Mouse (Mus musculus) hindbrain, postnatal 0 days (tissue): ENCODE results near the gene Smg6. TPM values are rescaled to one million over a fixed set of nuclear protein-coding genes. Genes with fewer than 3 reads are reported as not detected.

ENCODE experiments used
- ATAC-seq: fragments of 200-750 bp; cut with Nextera tagmentation; 2 replicates; pipeline ENCODE4 v1.8.0; 2017; ENCODE audit warnings: mild to moderate bottlenecking, moderate TSS enrichment, moderate library complexity
- DNase-seq: peaks from one replicate; pipeline ENCODE4 v3.0.0-alpha.2; 2015; ENCODE audit warnings: low spot score
- H3K27ac ChIP-seq: fragments of 300-500 bp; sonication (generic); 2 replicates; pipeline ENCODE4 v1.5.1; 2014; ENCODE audit warnings: mild to moderate bottlenecking
- H3K27me3 ChIP-seq: fragments of 300-500 bp; sonication (generic); 2 replicates; pipeline ENCODE4 v1.6.1; 2014; ENCODE audit warnings: low read length, mixed read lengths; ENCODE audit not compliant: insufficient read depth
- H3K36me3 ChIP-seq: fragments of 300-500 bp; sonication (generic); 2 replicates; pipeline ENCODE4 v1.6.1; 2014; ENCODE audit warnings: low read length, mixed read lengths; ENCODE audit not compliant: insufficient read depth
- H3K4me1 ChIP-seq: fragments of 300-500 bp; sonication (generic); 2 replicates; pipeline ENCODE4 v1.6.1; 2014; ENCODE audit warnings: antibody characterized with exemption, low read length, mixed read lengths; ENCODE audit not compliant: insufficient read depth
- H3K4me2 ChIP-seq: fragments of 300-500 bp; sonication (generic); 2 replicates; pipeline ENCODE4 v1.6.1; 2014; ENCODE audit warnings: low read depth, mild to moderate bottlenecking, low read length, moderate library complexity, mixed read lengths
- H3K4me3 ChIP-seq: fragments of 300-500 bp; sonication (generic); 2 replicates; pipeline ENCODE4 v1.5.1; 2014; ENCODE audit warnings: low read length
- H3K9ac ChIP-seq: fragments of 300-500 bp; sonication (generic); replicated peaks from 2 replicates; pipeline ENCODE4 v1.6.1; 2014; ENCODE audit warnings: mild to moderate bottlenecking, low read length, moderate library complexity, mixed read lengths
- H3K9me3 ChIP-seq: fragments of 300-500 bp; sonication (generic); 2 replicates; pipeline ENCODE4 v1.6.1; 2016; ENCODE audit warnings: low read length, mixed read lengths
- CTCF ChIP-seq: IDR thresholded peaks from 2 replicates; pipeline ENCODE4 v1.5.1; 2016; ENCODE audit warnings: antibody characterized with exemption, control low read depth, low read depth
- WGBS: fragments of 180-500 bp; shearing (Covaris S2); extraction: QIAGEN DNeasy Blood & Tissue Kit; methylation state at CpG from one replicate; pipeline ENCODE4 v1.1.7; 2014; 5-methylcytosine and 5-hydroxymethylcytosine counted together
- polyA plus RNA-seq: library from polyadenylated mRNA; unstranded; fragments of >200 nt; fragmentation: Nextera tagmentation; extraction: Ambion mirVana; gene quantifications from 2 replicates; pipeline ENCODE4 v1.2.1, GENCODE M21; 2015
- total RNA-seq: library from RNA; depleted of rRNA; stranded (reverse); fragments of >200 nt; gene quantifications from 2 replicates; pipeline ENCODE4 v1.2.3, GENCODE M21; 2014

The Smg6 gene
- total and polyA plus RNA-seq, 2 experiments from 2014 or later: 10.0 to 27.8 TPM

- Histone ChIP-seq H3K36me3 (peaks cover 7% of the 10 kb centered on the region; the same call in 1 of the 2 replicates), H3K9ac (no peak overlapping the region), H3K4me3 (peak overlapping the region; percentile 45), H3K9me3 (no peaks in the 10 kb centered on the region), H3K4me2 (peak overlapping the region; percentile 80), H3K27ac (no peak overlapping the region), H3K4me1 (peaks cover 13% of the 10 kb centered on the region; the same call in 1 of the 2 replicates), H3K27me3 (peaks cover 49% of the 10 kb centered on the region)
- peak; percentile 73 for TF ChIP-seq CTCF
- WGBS: 6% methylated on average over 53 of the region's 54 CpGs
- DNase-seq (peak; percentile 68), ATAC-seq (no peak)
Observed at GRCm38 (mm10) chr11:75165441-75166192, 240.0 kb downstream of the Smg6 start.

GRCm38 (mm10) chr11:75166193-75166842, 240.7 kb downstream of the Smg6 start:
- WGBS: 8% methylated on average over 51 of the region's 55 CpGs
- peaks cover 49% of the 10 kb centered on the region for H3K27me3 ChIP-seq
- DNase-seq (no peak), ATAC-seq (no peak)
- peak overlapping the region; percentile 80 for H3K4me2 ChIP-seq
- H3K36me3 ChIP-seq: peaks cover 7% of the 10 kb centered on the region; the same call in 1 of the 2 replicates
- H3K27ac ChIP-seq: no peak overlapping the region
- H3K4me1 ChIP-seq: peaks cover 13% of the 10 kb centered on the region; the same call in 1 of the 2 replicates
- no peaks in the 10 kb centered on the region for H3K9me3 ChIP-seq
- H3K4me3 ChIP-seq: peak overlapping the region; percentile 45
- H3K9ac ChIP-seq: no peak overlapping the region
- no peak for TF ChIP-seq CTCF

GRCm38 (mm10) chr11:75166861-75167642, 241.4 kb downstream of the Smg6 start:
- ATAC-seq: no peak
- Histone ChIP-seq H3K9ac (no peak overlapping the region), H3K36me3 (peaks cover 7% of the 10 kb centered on the region; the same call in 1 of the 2 replicates), H3K27ac (no peak overlapping the region), H3K4me1 (peaks cover 13% of the 10 kb centered on the region; the same call in 1 of the 2 replicates), H3K4me2 (peak overlapping the region; percentile 80), H3K27me3 (peaks cover 49% of the 10 kb centered on the region), H3K9me3 (no peaks in the 10 kb centered on the region), H3K4me3 (peak overlapping the region; percentile 45)
- WGBS: 8% methylated on average over 67 of the region's 68 CpGs
- peak; percentile 28 for DNase-seq
- no peak for TF ChIP-seq CTCF

- no peaks in the 10 kb centered on the region for H3K9me3 ChIP-seq
- H3K4me1 ChIP-seq: peaks cover 16% of the 10 kb centered on the region; the same call in 1 of the 2 replicates
- H3K4me2 ChIP-seq: peak overlapping the region; percentile 80
- no peak for DNase-seq
- WGBS: 14% methylated on average over 47 of the region's 63 CpGs
- peaks cover 6% of the 10 kb centered on the region; the same call in 1 of the 2 replicates for H3K36me3 ChIP-seq
- peak overlapping the region; percentile 26; the same call in 1 of the 2 replicates for H3K27ac ChIP-seq
- no peak for ATAC-seq
- H3K9ac ChIP-seq: peak overlapping the region; percentile 50; the same call in 1 of the 2 replicates
- H3K4me3 ChIP-seq: peak overlapping the region; percentile 45
- no peak for TF ChIP-seq CTCF
- H3K27me3 ChIP-seq: peaks cover 49% of the 10 kb centered on the region
Observed at GRCm38 (mm10) chr11:75167643-75168589, 242.3 kb downstream of the Smg6 start.

- Histone ChIP-seq H3K4me1 (peaks cover 17% of the 10 kb centered on the region), H3K4me3 (peak overlapping the region; percentile 45), H3K27ac (no peak overlapping the region; the same call in 1 of the 2 replicates), H3K9me3 (no peaks in the 10 kb centered on the region), H3K4me2 (peak overlapping the region; percentile 80), H3K9ac (peak overlapping the region; percentile 50), H3K36me3 (no peaks in the 10 kb centered on the region), H3K27me3 (peaks cover 49% of the 10 kb centered on the region)
- no peak for ATAC-seq
- DNase-seq: peak; percentile 87
- TF ChIP-seq CTCF: peak; percentile 74
- WGBS: under 1% methylated on average over 71 of the region's 83 CpGs
Observed at GRCm38 (mm10) chr11:75168590-75169361, 243.2 kb downstream of the Smg6 start.
